Mouse (Mus musculus) heart, adult 2 months (tissue): ENCODE data around the gene Nceh1. TPM values are rescaled to one million over a fixed set of nuclear protein-coding genes. Genes with fewer than 3 reads are reported as not detected.

Source experiments
- DNase-seq, 2 experiments: peaks; one replicate each; pipeline ENCODE4 v3.0.0; 2021
- H3K27ac ChIP-seq: fragments of 200-600 bp; 2 replicates; pipeline ENCODE4 v1.8.1; 2022
- H3K27me3 ChIP-seq: fragments of 200-500 bp; 2 replicates; pipeline ENCODE4 v1.6.1; 2012; ENCODE audit warnings: mild to moderate bottlenecking, low read length, inconsistent platforms, mixed read lengths; ENCODE audit not compliant: control insufficient read depth, insufficient read depth
- H3K36me3 ChIP-seq: fragments of 200-500 bp; 2 replicates; pipeline ENCODE4 v1.6.1; 2012; ENCODE audit warnings: low read length, inconsistent platforms; ENCODE audit not compliant: control insufficient read depth, insufficient read depth
- H3K4me1 ChIP-seq: fragments of 200-500 bp; 2 replicates; pipeline ENCODE4 v1.6.1; 2011; ENCODE audit warnings: low read length; ENCODE audit not compliant: control insufficient read depth, insufficient read depth
- H3K4me3 ChIP-seq: fragments of 200-600 bp; 2 replicates; pipeline ENCODE4 v1.8.1; 2022
- H3K79me2 ChIP-seq: fragments of 200-500 bp; replicated peaks from 2 replicates; pipeline ENCODE4 v1.6.1; 2012; ENCODE audit warnings: mild to moderate bottlenecking, inconsistent platforms, low read length, moderate library complexity, mixed read lengths; ENCODE audit not compliant: control insufficient read depth, insufficient read depth
- H3K9ac ChIP-seq: fragments of 200-500 bp; 2 replicates; pipeline ENCODE4 v1.6.1; 2012; ENCODE audit warnings: low read depth, mild to moderate bottlenecking, control low read depth, inconsistent platforms, low read length, mixed read lengths
- CTCF ChIP-seq: fragments of 200-600 bp; IDR thresholded peaks from 2 replicates; pipeline ENCODE4 v1.8.1; 2022; ENCODE audit warnings: antibody characterized with exemption, mild to moderate bottlenecking, moderate library complexity
- EP300 ChIP-seq: fragments of 200-500 bp; IDR thresholded peaks from 2 replicates; pipeline ENCODE4 v1.6.1; 2011; ENCODE audit warnings: low read depth, low read length, control low read depth; ENCODE audit not compliant: insufficient read depth
- POLR2A ChIP-seq: fragments of 200-500 bp; IDR thresholded peaks from 2 replicates; pipeline ENCODE4 v1.6.1; 2011; ENCODE audit warnings: mild to moderate bottlenecking, low read depth, low read length, control low read depth; ENCODE audit not compliant: insufficient read depth
- WGBS: fragments of 180-500 bp; shearing (Covaris S2); methylation state at CpG from one replicate; pipeline ENCODE4 v1.1.7; 2018; 5-methylcytosine and 5-hydroxymethylcytosine counted together
- intact Hi-C: fragments of 180-260 bp; cut with DNase I; formaldehyde crosslinking; loops from one replicate; pipeline ENCODE4 v1.15.1; 2025
- polyA plus RNA-seq: library from polyadenylated mRNA; depleted of rRNA; stranded (reverse); fragments of >200 nt; gene quantifications from 2 replicates; pipeline ENCODE4 v1.2.3, GENCODE M21; 2012
- total RNA-seq, 2 experiments: library from RNA; stranded (reverse); gene quantifications; 2 replicates each; pipeline ENCODE4 v1.2.3; 2021

Nceh1 gene
- total and polyA plus RNA-seq, 3 experiments: 81.3 to 233 (median 201) TPM

- no peaks in the 10 kb centered on the region for H3K79me2 ChIP-seq
- peak within 1 kb of the TSS; percentile 52 for H3K27ac ChIP-seq
- WGBS: under 1% methylated on average over 37 of the region's 37 CpGs
- peak; percentile 32; the same call in 1 of the 2 replicates for TF ChIP-seq CTCF
- TF ChIP-seq EP300: peak; percentile 47; the same call in 1 of the 2 replicates
- peak; percentile 64; the same call in 1 of the 2 replicates for TF ChIP-seq POLR2A
- H3K9ac ChIP-seq: peak within 1 kb of the TSS; percentile 74
- H3K27me3 ChIP-seq: no peaks in the 10 kb centered on the region
- H3K4me3 ChIP-seq: peak within 1 kb of the TSS; percentile 51
- peaks cover 2% of the 10 kb centered on the region for H3K4me1 ChIP-seq
- intact Hi-C loops: loop anchor here (2.0 to 10.0 kb wide), 2 partner anchors 29 to 171 kb away; partner anchors contain the start of gene Nceh1
- H3K36me3 ChIP-seq: no peaks in the 10 kb centered on the region
- DNase-seq: peak; percentile 99
These were observed 29.0 kb upstream of the Nceh1 start, which contains the start of gene Ect2 for GRCm38 (mm10) chr3:27153701-27154209. Gene Ect2 (minus strand): TSS chr3:27153878.

- no peak overlapping the region; the same call in 1 of the 2 replicates for H3K9ac ChIP-seq
- WGBS: 59% methylated on average over 2 of the region's 2 CpGs
- intact Hi-C loops: loop anchor here (10.0 kb wide), 1 partner anchor 171 kb away; no protein-coding TSS in a partner anchor
- peaks cover 2% of the 10 kb centered on the region for H3K4me1 ChIP-seq
- no peaks in the 10 kb centered on the region for H3K27me3 ChIP-seq
- no peaks in the 10 kb centered on the region for H3K36me3 ChIP-seq
- peak overlapping the region; percentile 51 for H3K4me3 ChIP-seq
- DNase-seq: no peak
- peak overlapping the region; percentile 52 for H3K27ac ChIP-seq
- TF ChIP-seq POLR2A (no peak), EP300 (no peak), CTCF (no peak)
- H3K79me2 ChIP-seq: no peaks in the 10 kb centered on the region
These were observed 28.5 kb upstream of the Nceh1 start for GRCm38 (mm10) chr3:27154280-27154679.

- no peaks in the 10 kb centered on the region for H3K36me3 ChIP-seq
- no peak overlapping the region for H3K27ac ChIP-seq
- intact Hi-C loops: loop anchor here (10.0 kb wide), 1 partner anchor 170 kb away; no protein-coding TSS in a partner anchor
- H3K4me3 ChIP-seq: no peak overlapping the region
- peaks cover 2% of the 10 kb centered on the region for H3K4me1 ChIP-seq
- H3K79me2 ChIP-seq: no peaks in the 10 kb centered on the region
- TF ChIP-seq POLR2A: no peak
- TF ChIP-seq CTCF: no peak
- no peak for TF ChIP-seq EP300
- H3K9ac ChIP-seq: no peak overlapping the region
- no peaks in the 10 kb centered on the region for H3K27me3 ChIP-seq
- WGBS: 31% methylated on average over 6 of the region's 6 CpGs
- DNase-seq: peak in 1 of 2 experiments; percentile 20
These were observed 27.5 kb upstream of the Nceh1 start for GRCm38 (mm10) chr3:27155051-27155855.

- 69% methylated on average over 9 of the region's 9 CpGs for WGBS
- no peak overlapping the region for H3K4me3 ChIP-seq
- H3K9ac ChIP-seq: no peak overlapping the region
- no peaks in the 10 kb centered on the region for H3K79me2 ChIP-seq
- H3K27ac ChIP-seq: no peak overlapping the region
- H3K4me1 ChIP-seq: peaks cover 2% of the 10 kb centered on the region
- no peaks in the 10 kb centered on the region for H3K27me3 ChIP-seq
- no peak for DNase-seq
- TF ChIP-seq EP300 (no peak), CTCF (no peak), POLR2A (no peak)
- no peaks in the 10 kb centered on the region for H3K36me3 ChIP-seq
- intact Hi-C loops: loop anchor here (10.0 kb wide), 1 partner anchor 169 kb away; no protein-coding TSS in a partner anchor
These were observed 26.7 kb upstream of the Nceh1 start for GRCm38 (mm10) chr3:27155856-27156593.

- WGBS: 81% methylated on average over 3 of the region's 3 CpGs
- DNase-seq: no peak
- Histone ChIP-seq H3K9ac (no peak overlapping the region), H3K27me3 (no peaks in the 10 kb centered on the region), H3K4me1 (peaks cover 2% of the 10 kb centered on the region), H3K79me2 (no peaks in the 10 kb centered on the region), H3K27ac (no peak overlapping the region), H3K4me3 (no peak overlapping the region), H3K36me3 (no peaks in the 10 kb centered on the region)
- intact Hi-C loops: loop anchor here (10.0 kb wide), 1 partner anchor 168 kb away; no protein-coding TSS in a partner anchor
- TF ChIP-seq CTCF: no peak
- no peak for TF ChIP-seq EP300
- no peak for TF ChIP-seq POLR2A
These were observed 26.2 kb upstream of the Nceh1 start for GRCm38 (mm10) chr3:27156594-27156949.
